Mouse (Mus musculus) liver, embryonic 14.5 days (tissue): ENCODE measurements around the gene Socs7. TPM values are rescaled to one million over a fixed set of nuclear protein-coding genes. Genes with fewer than 3 reads are reported as not detected.

ENCODE experiments used
- ATAC-seq: fragments of 200-750 bp; cut with Nextera tagmentation; 2 replicates; pipeline ENCODE4 v1.8.0; 2017; ENCODE audit warnings: moderate number of reproducible peaks, mild to moderate bottlenecking, moderate library complexity; ENCODE audit not compliant: insufficient read depth
- DNase-seq, 3 experiments: peaks; one replicate each; pipeline ENCODE4 v3.0.0-alpha.2; 2012 to 2013; ENCODE audit warnings: low read depth in 3 of 3, low spot score in 3 of 3
- H3K27ac ChIP-seq: fragments of 300-500 bp; sonication (generic); 2 replicates; pipeline ENCODE4 v1.5.1; 2014; ENCODE audit warnings: moderate library complexity, mild to moderate bottlenecking, control low read depth, inconsistent platforms
- H3K27me3 ChIP-seq: fragments of 300-500 bp; sonication (generic); 2 replicates; pipeline ENCODE4 v1.6.1; 2014; ENCODE audit warnings: mild to moderate bottlenecking, low read length, moderate library complexity; ENCODE audit not compliant: control insufficient read depth, insufficient read depth
- H3K36me3 ChIP-seq: fragments of 300-500 bp; sonication (generic); replicated peaks from 2 replicates; pipeline ENCODE4 v1.6.1; 2014; ENCODE audit warnings: low read depth; ENCODE audit not compliant: control insufficient read depth, insufficient read depth
- H3K4me1 ChIP-seq, 2 experiments: fragments of 200-500 bp in 1 of 2; fragments of 300-500 bp in 1 of 2; sonication (generic) in 1 of 2; replicated peaks; 2 replicates each; pipeline ENCODE4 v1.6.1; 2012 to 2014; ENCODE audit warnings: antibody characterized with exemption in 1 of 2, inconsistent platforms in 1 of 2, low read length in 1 of 2; ENCODE audit not compliant: control insufficient read depth in 2 of 2, insufficient read depth in 2 of 2
- H3K4me2 ChIP-seq: fragments of 300-500 bp; sonication (generic); 2 replicates; pipeline ENCODE4 v1.6.1; 2014; ENCODE audit warnings: low read depth, mild to moderate bottlenecking, control low read depth, moderate library complexity
- H3K4me3 ChIP-seq, 2 experiments: fragments of 200-500 bp in 1 of 2; fragments of 300-500 bp in 1 of 2; sonication (generic) in 1 of 2; 2 replicates each; pipeline ENCODE4 v1.5.1; 2012 to 2014; ENCODE audit warnings: low read depth in 2 of 2, low read length in 2 of 2, mild to moderate bottlenecking in 2 of 2, control low read depth in 1 of 2, inconsistent platforms in 1 of 2, moderate library complexity in 1 of 2; ENCODE audit not compliant: insufficient read depth in 1 of 2
- H3K9ac ChIP-seq: fragments of 300-500 bp; sonication (generic); replicated peaks from 2 replicates; pipeline ENCODE4 v1.6.1; 2014; ENCODE audit warnings: mild to moderate bottlenecking, control low read depth, moderate library complexity
- H3K9me3 ChIP-seq: fragments of 300-500 bp; sonication (generic); 2 replicates; pipeline ENCODE4 v1.6.1; 2016; ENCODE audit warnings: low read length, mixed read lengths; ENCODE audit not compliant: control insufficient read depth
- CTCF ChIP-seq: IDR thresholded peaks from 2 replicates; pipeline ENCODE4 v1.5.1; 2016; ENCODE audit warnings: antibody characterized with exemption, low read depth, control low read depth
- EP300 ChIP-seq: IDR thresholded peaks from 2 replicates; pipeline ENCODE4 v1.6.1; 2016; ENCODE audit warnings: antibody characterized with exemption, low read depth
- WGBS: fragments of 180-500 bp; shearing (Covaris S2); extraction: QIAGEN DNeasy Blood & Tissue Kit; methylation state at CpG from one replicate; pipeline ENCODE4 v1.1.7; 2014; ENCODE audit not compliant: insufficient replicate concordance; 5-methylcytosine and 5-hydroxymethylcytosine counted together
- polyA plus RNA-seq, 2 experiments: library from polyadenylated mRNA; depleted of rRNA in 1 of 2; stranded (reverse) in 1 of 2; unstranded in 1 of 2; fragments of >200 nt; fragmentation: Nextera tagmentation in 1 of 2; extraction: Ambion mirVana in 1 of 2; gene quantifications; 2 replicates each; pipeline versions ENCODE4 v1.2.1 to v1.2.3; 2012 to 2014

Gene Socs7
- polyA plus RNA-seq, 2 experiments, result 0.38 to 2.4 TPM

GRCm38 (mm10) chr11:97334400-97334799, 28.0 kb upstream of the Socs7 start:
- WGBS, result 73% methylated on average over 9 of the region's 9 CpGs
- no peak overlapping the region for H3K4me3 ChIP-seq
- H3K36me3 ChIP-seq, result no peaks in the 10 kb centered on the region; the same call in 1 of the 2 replicates
- DNase-seq, result no peak
- no peak overlapping the region for H3K27ac ChIP-seq
- peaks cover 0 to 5% of the 10 kb centered on the region in 2 experiments; a peak in 1 of 4 replicates for H3K4me1 ChIP-seq
- ATAC-seq, result no peak
- H3K9ac ChIP-seq, result no peak overlapping the region
- peaks cover 18% of the 10 kb centered on the region; the same call in 1 of the 2 replicates for H3K27me3 ChIP-seq
- H3K9me3 ChIP-seq, result no peaks in the 10 kb centered on the region
- H3K4me2 ChIP-seq, result no peak overlapping the region
- no peak for TF ChIP-seq EP300
- TF ChIP-seq CTCF, result no peak

GRCm38 (mm10) chr11:97336238-97336637, 26.1 kb upstream of the Socs7 start:
- Histone ChIP-seq H3K9me3 (no peaks in the 10 kb centered on the region), H3K36me3 (no peaks in the 10 kb centered on the region), H3K4me3 (no peak overlapping the region), H3K4me2 (no peak overlapping the region), H3K9ac (no peak overlapping the region), H3K27ac (no peak overlapping the region), H3K4me1 (peaks cover 0 to 5% of the 10 kb centered on the region in 2 experiments; a peak in 1 of 4 replicates), H3K27me3 (peaks cover 18% of the 10 kb centered on the region; the same call in 1 of the 2 replicates)
- WGBS, result 24% methylated on average over 6 of the region's 6 CpGs
- no peak for TF ChIP-seq CTCF
- no peak for TF ChIP-seq EP300
- no peak for DNase-seq
- ATAC-seq, result no peak

- ATAC-seq, result no peak
- Histone ChIP-seq H3K4me1 (peaks cover 0 to 5% of the 10 kb centered on the region in 2 experiments; a peak in 1 of 4 replicates), H3K4me2 (no peak overlapping the region), H3K9me3 (no peaks in the 10 kb centered on the region), H3K36me3 (no peaks in the 10 kb centered on the region), H3K27me3 (peaks cover 18% of the 10 kb centered on the region; the same call in 1 of the 2 replicates), H3K4me3 (no peak overlapping the region), H3K27ac (no peak overlapping the region), H3K9ac (no peak overlapping the region)
- TF ChIP-seq EP300 (no peak), CTCF (no peak)
- no peak for DNase-seq
- WGBS, result 47% methylated on average over 14 of the region's 14 CpGs
Measured at GRCm38 (mm10) chr11:97336751-97337345, 25.5 kb upstream of the Socs7 start.

- Histone ChIP-seq H3K36me3 (no peaks in the 10 kb centered on the region), H3K27ac (no peak overlapping the region), H3K27me3 (peaks cover 18% of the 10 kb centered on the region; the same call in 1 of the 2 replicates), H3K9me3 (no peaks in the 10 kb centered on the region), H3K9ac (no peak overlapping the region), H3K4me1 (peaks cover 0 to 5% of the 10 kb centered on the region in 2 experiments; a peak in 1 of 4 replicates), H3K4me2 (no peak overlapping the region), H3K4me3 (no peak overlapping the region)
- TF ChIP-seq CTCF (no peak), EP300 (no peak)
- WGBS, result 71% methylated on average over 12 of the region's 12 CpGs
- ATAC-seq (no peak), DNase-seq (no peak)
Measured at GRCm38 (mm10) chr11:97337363-97337762, 25.0 kb upstream of the Socs7 start.

GRCm38 (mm10) chr11:97338302-97338976, 23.9 kb upstream of the Socs7 start:
- no peak for ATAC-seq
- no peak overlapping the region for H3K9ac ChIP-seq
- no peaks in the 10 kb centered on the region for H3K9me3 ChIP-seq
- H3K4me3 ChIP-seq, result no peak overlapping the region
- WGBS, result 51% methylated on average over 21 of the region's 21 CpGs
- H3K27me3 ChIP-seq, result peaks cover 18% of the 10 kb centered on the region; the same call in 1 of the 2 replicates
- H3K4me1 ChIP-seq, result no peaks in the 10 kb centered on the region
- no peaks in the 10 kb centered on the region for H3K36me3 ChIP-seq
- no peak overlapping the region for H3K27ac ChIP-seq
- H3K4me2 ChIP-seq, result no peak overlapping the region
- DNase-seq, result no peak
- TF ChIP-seq EP300, result no peak
- TF ChIP-seq CTCF, result no peak
